Mouse (Mus musculus) left cerebral cortex, adult 9 months (tissue): Measurements from ENCODE around the gene Slc39a11.
A peak's percentile ranks its signal among the peaks of the same experiment; 100 is the strongest.

Experiments
- DNase-seq, 2 experiments: peaks; one replicate each; pipeline ENCODE4 v3.0.0; 2022; ENCODE audit warnings: low spot score in 2 of 2

Gene Slc39a11

GRCm38 (mm10) chr11:113460118-113460517 lies 189.8 kb downstream of the Slc39a11 start:
- DNase-seq: no peak

- no peak for DNase-seq
Observed at GRCm38 (mm10) chr11:113458582-113459210, 191.2 kb downstream of the Slc39a11 start.

- DNase-seq: no peak
Observed at GRCm38 (mm10) chr11:113452861-113453568, 196.9 kb downstream of the Slc39a11 start.

- no peak for DNase-seq
Observed at GRCm38 (mm10) chr11:113451301-113451700, 198.6 kb downstream of the Slc39a11 start.

- DNase-seq: no peak
Observed at GRCm38 (mm10) chr11:113450665-113451064, 199.2 kb downstream of the Slc39a11 start.

GRCm38 (mm10) chr11:113450028-113450427 lies 199.9 kb downstream of the Slc39a11 start:
- DNase-seq: no peak

GRCm38 (mm10) chr11:113442036-113442435 lies 207.8 kb downstream of the Slc39a11 start:
- DNase-seq: peak in 1 of 2 experiments; percentile 35

- DNase-seq: peak; percentile 74 to 90
Observed at GRCm38 (mm10) chr11:113439328-113440030, 210.4 kb downstream of the Slc39a11 start.

GRCm38 (mm10) chr11:113438915-113439314 lies 211.0 kb downstream of the Slc39a11 start:
- no peak for DNase-seq

- DNase-seq: no peak
Observed at GRCm38 (mm10) chr11:113437357-113437756, 212.5 kb downstream of the Slc39a11 start.

GRCm38 (mm10) chr11:113436299-113436698 lies 213.6 kb downstream of the Slc39a11 start:
- no peak for DNase-seq

- DNase-seq: no peak
Observed at GRCm38 (mm10) chr11:113435696-113436095, 214.2 kb downstream of the Slc39a11 start.

GRCm38 (mm10) chr11:113431161-113431560 lies 218.7 kb downstream of the Slc39a11 start:
- DNase-seq: no peak

GRCm38 (mm10) chr11:113425882-113426281 lies 224.0 kb downstream of the Slc39a11 start:
- DNase-seq: peak in 1 of 2 experiments; percentile 22

GRCm38 (mm10) chr11:113425454-113425853 lies 224.4 kb downstream of the Slc39a11 start:
- no peak for DNase-seq

GRCm38 (mm10) chr11:113424765-113425164 lies 225.1 kb downstream of the Slc39a11 start:
- no peak for DNase-seq

GRCm38 (mm10) chr11:113422598-113422997 lies 227.3 kb downstream of the Slc39a11 start:
- no peak for DNase-seq

- peak; percentile 43 to 52 for DNase-seq
Observed at GRCm38 (mm10) chr11:113418921-113419655, 230.8 kb downstream of the Slc39a11 start.

GRCm38 (mm10) chr11:113417948-113418347 lies 231.9 kb downstream of the Slc39a11 start:
- DNase-seq: no peak

- DNase-seq: no peak
Observed at GRCm38 (mm10) chr11:113412545-113412944, 237.3 kb downstream of the Slc39a11 start.

- no peak for DNase-seq
Observed at GRCm38 (mm10) chr11:113411798-113412197, 238.1 kb downstream of the Slc39a11 start.

- no peak for DNase-seq
Observed at GRCm38 (mm10) chr11:113409121-113409520, 240.8 kb downstream of the Slc39a11 start.
